Mouse (Mus musculus) G1E (cell line): ENCODE measurements at regions not wholly inside any gene's neighbourhood (a gene's known extent, or its start where the extent isn't known, plus 50 kb on each side); places are given as distances from the start of the nearest gene placed in this dataset.

Source experiments
- CTCF ChIP-seq: IDR thresholded peaks from 2 replicates; pipeline ENCODE4 v1.5.1; 2012; ENCODE audit warnings: low read depth, low read length, inconsistent platforms, mixed read lengths
- GATA1 ChIP-seq: IDR thresholded peaks from 2 replicates; pipeline ENCODE4 v1.6.1; 2012; ENCODE audit warnings: borderline replicate concordance, low read length, inconsistent platforms, mixed read lengths

GRCm38 (mm10) chr11:18395631-18396030 lies 442.0 kb upstream of the Etaa1 start:
- TF ChIP-seq GATA1 (no peak), CTCF (no peak)
